Mouse (Mus musculus): ENCODE results near the gene Plekhh1. TPM values are rescaled to one million over a fixed set of nuclear protein-coding genes. Genes with fewer than 3 reads are reported as not detected.

Plekhh1 gene
- polyA plus RNA-seq, 1 experiment from 2014 or later: 2.3 TPM

Other genes with a start within 250 kb of the Plekhh1 start
- gene Atp6v1d, start 167.5 kb upstream of the Plekhh1 start, polyA plus RNA-seq (2015; fragmentation: Nextera tagmentation; extraction: Ambion mirVana): 67.6 and 68.8 TPM in 2 replicates
- 152 and 167 TPM in 2 replicates for gene Eif2s1, start 167.3 kb upstream of the Plekhh1 start, polyA plus RNA-seq (2015; fragmentation: Nextera tagmentation; extraction: Ambion mirVana)
- gene Plek2, start 122.2 kb upstream of the Plekhh1 start, polyA plus RNA-seq (2015; fragmentation: Nextera tagmentation; extraction: Ambion mirVana): 6.2 and 7.7 TPM in 2 replicates
- gene Tmem229b, start 21.5 kb upstream of the Plekhh1 start, polyA plus RNA-seq (2015; fragmentation: Nextera tagmentation; extraction: Ambion mirVana): 2.6 TPM in 2 replicates
- 14.5 and 15.4 TPM in 2 replicates for gene Pigh, start 60.5 kb downstream of the Plekhh1 start, polyA plus RNA-seq (2015; fragmentation: Nextera tagmentation; extraction: Ambion mirVana)
- 0.33 and 0.60 TPM in 2 replicates for gene Arg2, start 101.6 kb downstream of the Plekhh1 start, polyA plus RNA-seq (2015; fragmentation: Nextera tagmentation; extraction: Ambion mirVana)
- 92.9 and 105 TPM in 2 replicates for gene Vti1b, start 143.5 kb downstream of the Plekhh1 start, polyA plus RNA-seq (2015; fragmentation: Nextera tagmentation; extraction: Ambion mirVana)
- gene Rdh11, start 163.1 kb downstream of the Plekhh1 start, polyA plus RNA-seq (2015; fragmentation: Nextera tagmentation; extraction: Ambion mirVana): 13.5 and 15.2 TPM in 2 replicates
- 0.40 and 0.59 TPM in 2 replicates for gene Rdh12, start 179.8 kb downstream of the Plekhh1 start, polyA plus RNA-seq (2015; fragmentation: Nextera tagmentation; extraction: Ambion mirVana)